Mouse (Mus musculus) forebrain, embryonic 14.5 days (tissue): ENCODE data around the gene Grk4. TPM values are rescaled to one million over a fixed set of nuclear protein-coding genes. Genes with fewer than 3 reads are reported as not detected.
"Not testable (repeated sequence)": the region's sequence is repeated elsewhere in the genome, so short reads cannot be mapped to it uniquely, and the experiment has no call there.

Experiments used
- ATAC-seq: fragments of 200-750 bp; cut with Nextera tagmentation; 2 replicates; pipeline ENCODE4 v1.8.0; 2017; ENCODE audit warnings: mild to moderate bottlenecking, moderate library complexity
- DNase-seq: peaks from one replicate; pipeline ENCODE4 v3.0.0-alpha.2; 2015; ENCODE audit warnings: low spot score
- H3K27ac ChIP-seq: fragments of 300-500 bp; sonication (generic); 2 replicates; pipeline ENCODE4 v1.5.1; 2014; ENCODE audit warnings: low read depth, mild to moderate bottlenecking, control low read depth, low read length, moderate library complexity
- H3K27me3 ChIP-seq: fragments of 300-500 bp; sonication (generic); replicated peaks from 2 replicates; pipeline ENCODE4 v1.6.1; 2014; ENCODE audit warnings: low read length, control low read depth, mixed read lengths; ENCODE audit not compliant: control insufficient read depth, insufficient read depth
- H3K36me3 ChIP-seq: fragments of 300-500 bp; sonication (generic); 2 replicates; pipeline ENCODE4 v1.6.1; 2014; ENCODE audit warnings: low read length, control low read depth; ENCODE audit not compliant: control insufficient read depth, insufficient read depth
- H3K4me1 ChIP-seq: fragments of 300-500 bp; sonication (generic); 2 replicates; pipeline ENCODE4 v1.6.1; 2014; ENCODE audit warnings: antibody characterized with exemption, low read length, control low read depth; ENCODE audit not compliant: control insufficient read depth, insufficient read depth
- H3K4me2 ChIP-seq: fragments of 300-500 bp; sonication (generic); 2 replicates; pipeline ENCODE4 v1.6.1; 2014; ENCODE audit warnings: mild to moderate bottlenecking, control low read depth, low read length
- H3K4me3 ChIP-seq: fragments of 300-500 bp; sonication (generic); 2 replicates; pipeline ENCODE4 v1.5.1; 2014; ENCODE audit warnings: low read depth, low read length, control low read depth
- H3K9ac ChIP-seq: fragments of 300-500 bp; sonication (generic); 2 replicates; pipeline ENCODE4 v1.6.1; 2014; ENCODE audit warnings: mild to moderate bottlenecking, low read length, control low read depth, moderate library complexity
- H3K9me3 ChIP-seq: fragments of 300-500 bp; sonication (generic); replicated peaks from 2 replicates; pipeline ENCODE4 v1.6.1; 2016; ENCODE audit warnings: low read length, control low read depth, mixed read lengths; ENCODE audit not compliant: control insufficient read depth
- WGBS: fragments of 180-500 bp; shearing (Covaris S2); extraction: QIAGEN DNeasy Blood & Tissue Kit; methylation state at CpG from one replicate; pipeline ENCODE4 v1.1.7; 2014; 5-methylcytosine and 5-hydroxymethylcytosine counted together
- polyA plus RNA-seq: library from polyadenylated mRNA; unstranded; fragments of >200 nt; fragmentation: Nextera tagmentation; extraction: Ambion mirVana; gene quantifications from 2 replicates; pipeline ENCODE4 v1.2.1, GENCODE M21; 2014

The Grk4 gene
- polyA plus RNA-seq, 1 experiment from 2014 or later = 1.2 TPM

GRCm38 (mm10) chr5:34670280-34670679 lies 10.1 kb downstream of the Grk4 start:
- no peak overlapping the region for H3K4me3 ChIP-seq
- no peak overlapping the region for H3K27ac ChIP-seq
- no peaks in the 10 kb centered on the region for H3K4me1 ChIP-seq
- no peak overlapping the region for H3K9ac ChIP-seq
- WGBS = 74% methylated on average over 4 of the region's 4 CpGs
- H3K36me3 ChIP-seq = no peaks in the 10 kb centered on the region
- H3K27me3 ChIP-seq = no peaks in the 10 kb centered on the region
- DNase-seq = no peak
- no peak overlapping the region for H3K4me2 ChIP-seq
- no peaks in the 10 kb centered on the region for H3K9me3 ChIP-seq
- ATAC-seq = no peak

DNA sequence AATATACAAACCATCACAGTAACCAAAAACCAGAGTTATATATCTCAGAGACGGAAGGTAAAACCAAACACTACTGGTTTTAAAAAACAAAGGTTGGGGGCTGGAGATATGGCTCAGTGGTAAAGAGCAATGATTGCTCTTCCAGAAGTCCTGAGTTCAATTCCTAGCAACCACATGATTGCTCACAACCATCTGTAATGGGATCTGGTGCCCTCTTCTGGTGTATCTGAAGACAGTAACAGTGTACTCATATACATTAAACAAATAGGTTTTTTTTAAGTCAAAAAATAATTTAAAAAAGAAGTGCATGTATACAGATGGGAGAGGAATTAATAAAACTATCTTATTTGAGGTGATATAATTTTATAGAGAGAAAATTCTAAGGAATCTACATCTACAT lies 29.7 kb downstream of the Grk4 start:
- ATAC-seq (no peak), DNase-seq (no peak)
- Histone ChIP-seq H3K9ac (no peak overlapping the region), H3K4me3 (no peak overlapping the region), H3K9me3 (no peaks in the 10 kb centered on the region), H3K27me3 (no peaks in the 10 kb centered on the region), H3K4me1 (no peaks in the 10 kb centered on the region), H3K4me2 (no peak overlapping the region), H3K36me3 (no peaks in the 10 kb centered on the region), H3K27ac (no peak overlapping the region)
- WGBS = 97% methylated on average over 1 of the region's 1 CpGs

DNA sequence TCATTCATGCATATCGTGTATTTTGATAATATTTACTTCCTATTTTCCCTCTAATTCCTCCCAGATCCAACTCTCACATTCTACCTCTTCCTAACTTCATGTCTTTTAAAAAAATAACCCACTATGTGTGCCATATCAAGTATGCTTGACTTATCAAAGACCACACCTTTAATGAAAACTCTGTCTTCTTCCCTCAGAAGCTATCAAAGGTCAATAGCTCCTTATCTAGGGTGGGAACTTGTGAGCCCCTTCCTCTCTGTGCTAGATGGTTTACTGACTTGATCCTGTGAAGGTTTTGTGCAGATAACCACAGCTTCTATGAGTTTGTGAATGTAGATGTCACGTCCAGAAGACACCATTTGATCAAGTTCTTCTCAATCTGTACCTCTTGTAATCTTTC lies 32.6 kb downstream of the Grk4 start:
- H3K9me3 ChIP-seq = no peaks in the 10 kb centered on the region
- no peaks in the 10 kb centered on the region for H3K4me1 ChIP-seq
- no peak for DNase-seq
- H3K4me2 ChIP-seq = no peak overlapping the region
- 71% methylated on average over 2 of the region's 2 CpGs for WGBS
- no peak overlapping the region for H3K9ac ChIP-seq
- no peak for ATAC-seq
- no peaks in the 10 kb centered on the region for H3K27me3 ChIP-seq
- no peak overlapping the region for H3K4me3 ChIP-seq
- H3K27ac ChIP-seq = no peak overlapping the region
- H3K36me3 ChIP-seq = no peaks in the 10 kb centered on the region

DNA sequence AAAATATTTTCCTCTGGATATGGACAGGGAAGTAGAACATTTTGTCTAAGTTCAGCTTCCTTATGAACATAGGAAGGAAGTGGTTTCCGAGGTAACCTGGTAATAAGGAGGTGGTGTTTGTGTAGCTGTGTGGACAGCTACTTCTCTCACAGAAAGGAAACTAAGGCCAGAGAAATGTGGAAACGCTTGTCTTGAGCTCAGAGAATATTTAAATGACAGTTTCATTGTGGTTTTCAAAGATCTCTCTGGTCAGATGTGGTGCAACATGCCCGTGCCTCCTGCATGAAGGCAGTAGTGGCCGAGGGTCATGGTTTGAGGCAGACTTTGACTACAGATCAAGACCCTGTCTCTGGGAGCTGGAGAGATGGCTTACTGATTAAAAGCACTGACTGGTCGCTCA lies 35.3 kb downstream of the Grk4 start:
- 75% methylated on average over 5 of the region's 5 CpGs for WGBS
- DNase-seq = no peak
- no peak for ATAC-seq
- Histone ChIP-seq H3K27ac (no peak overlapping the region), H3K9me3 (no peaks in the 10 kb centered on the region), H3K36me3 (no peaks in the 10 kb centered on the region), H3K4me1 (no peaks in the 10 kb centered on the region), H3K9ac (no peak overlapping the region), H3K4me3 (no peak overlapping the region), H3K4me2 (no peak overlapping the region), H3K27me3 (no peaks in the 10 kb centered on the region)

- no peak for ATAC-seq
- WGBS = 88% methylated on average over 1 of the region's 1 CpGs
- no peak overlapping the region for H3K4me2 ChIP-seq
- H3K36me3 ChIP-seq = no peaks in the 10 kb centered on the region
- no peaks in the 10 kb centered on the region for H3K9me3 ChIP-seq
- no peak overlapping the region for H3K4me3 ChIP-seq
- no peak for DNase-seq
- no peak overlapping the region for H3K9ac ChIP-seq
- no peak overlapping the region for H3K27ac ChIP-seq
- no peaks in the 10 kb centered on the region for H3K27me3 ChIP-seq
- H3K4me1 ChIP-seq = no peaks in the 10 kb centered on the region
These were observed 48.3 kb downstream of the Grk4 start for GRCm38 (mm10) chr5:34708436-34708835.

- not testable (repeated sequence) for H3K27me3 ChIP-seq, H3K36me3 ChIP-seq, H3K4me1 ChIP-seq, H3K4me3 ChIP-seq, H3K27ac ChIP-seq, H3K9ac ChIP-seq, H3K9me3 ChIP-seq, DNase-seq, ATAC-seq, H3K4me2 ChIP-seq
- WGBS = 78% methylated on average over 3 of the region's 3 CpGs
These were observed 54.2 kb downstream of the Grk4 start for GRCm38 (mm10) chr5:34714371-34714770.

DNA sequence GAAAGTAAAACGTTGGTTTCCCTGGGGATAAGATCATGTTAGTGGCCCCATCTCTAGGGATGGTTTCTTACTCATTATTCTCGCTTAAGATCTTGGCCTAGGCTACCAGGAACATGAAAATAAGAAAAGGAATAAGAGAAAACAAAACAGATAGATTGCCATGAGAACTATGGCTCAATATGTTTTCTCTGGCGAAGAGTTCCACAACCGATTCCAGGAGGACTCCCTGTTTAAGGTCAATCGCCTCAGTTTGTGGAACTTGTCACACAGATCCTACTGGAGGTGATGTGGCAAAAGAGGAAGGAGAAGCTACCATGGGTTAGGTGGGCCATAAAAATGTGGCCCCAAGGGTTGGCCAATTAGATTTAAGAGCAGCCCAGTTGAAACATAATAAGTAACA lies 54.6 kb downstream of the Grk4 start:
- no peaks in the 10 kb centered on the region for H3K27me3 ChIP-seq
- H3K9ac ChIP-seq = no peak overlapping the region
- no peak overlapping the region for H3K27ac ChIP-seq
- no peak overlapping the region for H3K4me3 ChIP-seq
- no peak overlapping the region for H3K4me2 ChIP-seq
- ATAC-seq (no peak), DNase-seq (no peak)
- H3K9me3 ChIP-seq = no peaks in the 10 kb centered on the region
- 85% methylated on average over 5 of the region's 5 CpGs for WGBS
- no peaks in the 10 kb centered on the region for H3K4me1 ChIP-seq
- no peaks in the 10 kb centered on the region for H3K36me3 ChIP-seq

- Histone ChIP-seq H3K27me3 (no peaks in the 10 kb centered on the region), H3K27ac (no peak overlapping the region), H3K4me3 (no peak overlapping the region), H3K4me1 (no peaks in the 10 kb centered on the region), H3K4me2 (no peak overlapping the region), H3K9me3 (no peaks in the 10 kb centered on the region), H3K36me3 (no peaks in the 10 kb centered on the region), H3K9ac (no peak overlapping the region)
- DNase-seq (peak; percentile 16), ATAC-seq (no peak)
These were observed 69.0 kb downstream of the Grk4 start for GRCm38 (mm10) chr5:34729141-34729540.

GRCm38 (mm10) chr5:34730255-34730654 lies 70.1 kb downstream of the Grk4 start:
- Histone ChIP-seq H3K27me3 (no peaks in the 10 kb centered on the region), H3K27ac (no peak overlapping the region), H3K36me3 (no peaks in the 10 kb centered on the region), H3K4me1 (no peaks in the 10 kb centered on the region), H3K4me3 (no peak overlapping the region), H3K9me3 (no peaks in the 10 kb centered on the region), H3K4me2 (no peak overlapping the region), H3K9ac (no peak overlapping the region)
- DNase-seq = no peak
- 88% methylated on average over 1 of the region's 1 CpGs for WGBS
- ATAC-seq = no peak

DNA sequence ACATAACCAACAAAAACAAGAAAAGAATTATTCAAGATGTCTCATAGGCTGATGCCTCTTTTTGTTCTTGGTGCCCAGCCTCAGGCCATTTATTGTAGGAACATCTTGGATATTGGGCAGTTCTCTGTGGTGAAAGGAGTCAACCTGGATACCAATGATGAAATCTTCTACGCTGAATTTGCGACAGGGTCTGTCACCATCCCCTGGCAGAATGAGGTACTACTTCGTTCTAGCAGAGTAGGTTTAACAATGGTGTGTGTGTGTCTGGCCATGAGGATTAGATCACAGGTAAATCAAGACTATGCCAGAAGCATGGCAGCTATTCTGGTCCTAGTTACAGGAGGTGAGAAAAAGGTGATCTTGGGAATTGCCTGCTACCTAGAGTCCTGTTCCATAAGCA lies 91.3 kb downstream of the Grk4 start:
- DNase-seq = no peak
- no peaks in the 10 kb centered on the region for H3K36me3 ChIP-seq

More for the DNA sequence above, 91.3 kb downstream of the Grk4 start:
- Histone ChIP-seq H3K4me2 (no peak overlapping the region), H3K9ac (no peak overlapping the region), H3K9me3 (no peaks in the 10 kb centered on the region), H3K4me1 (no peaks in the 10 kb centered on the region), H3K27me3 (no peaks in the 10 kb centered on the region), H3K4me3 (no peak overlapping the region), H3K27ac (no peak overlapping the region)
- no peak for ATAC-seq
- 59% methylated on average over 3 of the region's 3 CpGs for WGBS
